Mouse (Mus musculus) heart, embryonic 11.5 days (tissue): ENCODE data around the gene Smchd1. TPM values are rescaled to one million over a fixed set of nuclear protein-coding genes. Genes with fewer than 3 reads are reported as not detected.
"Not testable (repeated sequence)": the region's sequence is repeated elsewhere in the genome, so short reads cannot be mapped to it uniquely, and the experiment has no call there.

Experiments
- ATAC-seq: fragments of 200-750 bp; cut with Nextera tagmentation; replicated peaks from 2 replicates; pipeline ENCODE4 v1.8.0; 2017; ENCODE audit warnings: moderate library complexity; ENCODE audit not compliant: insufficient number of reproducible peaks, low FRiP score, low TSS enrichment
- H3K27ac ChIP-seq: fragments of 300-500 bp; sonication (generic); 2 replicates; pipeline ENCODE4 v1.5.1; 2014; ENCODE audit warnings: mild to moderate bottlenecking, low read depth, low read length
- H3K27me3 ChIP-seq: fragments of 300-500 bp; sonication (generic); 2 replicates; pipeline ENCODE4 v1.6.1; 2014; ENCODE audit warnings: mild to moderate bottlenecking, low read length, mixed read lengths; ENCODE audit not compliant: control insufficient read depth, insufficient read depth
- H3K36me3 ChIP-seq: fragments of 300-500 bp; sonication (generic); 2 replicates; pipeline ENCODE4 v1.6.1; 2014; ENCODE audit warnings: mild to moderate bottlenecking, low read length, moderate library complexity, mixed read lengths; ENCODE audit not compliant: control insufficient read depth, insufficient read depth
- H3K4me1 ChIP-seq: fragments of 300-500 bp; sonication (generic); 2 replicates; pipeline ENCODE4 v1.6.1; 2014; ENCODE audit warnings: low read length; ENCODE audit not compliant: control insufficient read depth, insufficient read depth
- H3K4me2 ChIP-seq: fragments of 300-500 bp; sonication (generic); 2 replicates; pipeline ENCODE4 v1.6.1; 2014; ENCODE audit warnings: mild to moderate bottlenecking, moderate library complexity
- H3K4me3 ChIP-seq: fragments of 300-500 bp; sonication (generic); 2 replicates; pipeline ENCODE4 v1.5.1; 2014; ENCODE audit warnings: low read depth, low read length
- H3K9ac ChIP-seq: fragments of 300-500 bp; sonication (generic); 2 replicates; pipeline ENCODE4 v1.6.1; 2014; ENCODE audit warnings: mild to moderate bottlenecking, low read depth, low read length, moderate library complexity
- H3K9me3 ChIP-seq: fragments of 300-500 bp; sonication (generic); replicated peaks from 2 replicates; pipeline ENCODE4 v1.6.1; 2016; ENCODE audit warnings: low read length; ENCODE audit not compliant: control insufficient read depth
- WGBS: fragments of 180-500 bp; shearing (Covaris S2); extraction: QIAGEN DNeasy Blood & Tissue Kit; methylation state at CpG from one replicate; pipeline ENCODE4 v1.1.7; 2014; ENCODE audit not compliant: insufficient replicate concordance; 5-methylcytosine and 5-hydroxymethylcytosine counted together
- polyA plus RNA-seq: library from polyadenylated mRNA; unstranded; fragments of >200 nt; fragmentation: Nextera tagmentation; extraction: Ambion mirVana; gene quantifications from 2 replicates; pipeline ENCODE4 v1.2.1, GENCODE M21; 2014

The Smchd1 gene
- polyA plus RNA-seq, 1 experiment from 2014 or later = 65.9 TPM

- not testable (repeated sequence) for H3K27ac ChIP-seq, H3K4me1 ChIP-seq, H3K9me3 ChIP-seq, H3K9ac ChIP-seq, ATAC-seq, H3K27me3 ChIP-seq, H3K4me3 ChIP-seq, H3K4me2 ChIP-seq
- H3K36me3 ChIP-seq = peaks cover 27% of the 10 kb centered on the region
- WGBS = 88% methylated on average over 5 of the region's 5 CpGs
Observed at GRCm38 (mm10) chr17:71419448-71419847, 55.7 kb downstream of the Smchd1 start.

GRCm38 (mm10) chr17:71417008-71417407 lies 58.1 kb downstream of the Smchd1 start:
- no peak for ATAC-seq
- Histone ChIP-seq H3K36me3 (peaks cover 13% of the 10 kb centered on the region), H3K27me3 (no peaks in the 10 kb centered on the region), H3K27ac (no peak overlapping the region), H3K4me1 (no peaks in the 10 kb centered on the region), H3K4me2 (no peak overlapping the region), H3K9me3 (peaks cover 2% of the 10 kb centered on the region; the same call in 1 of the 2 replicates), H3K4me3 (no peak overlapping the region), H3K9ac (no peak overlapping the region)
- WGBS = 88% methylated on average over 1 of the region's 1 CpGs

GRCm38 (mm10) chr17:71387401-71387800 lies 87.7 kb downstream of the Smchd1 start:
- Histone ChIP-seq H3K27me3 (no peaks in the 10 kb centered on the region), H3K9ac (no peak overlapping the region), H3K4me2 (no peak overlapping the region), H3K27ac (no peak overlapping the region), H3K36me3 (peaks cover 16% of the 10 kb centered on the region), H3K9me3 (no peaks in the 10 kb centered on the region), H3K4me3 (no peak overlapping the region), H3K4me1 (no peaks in the 10 kb centered on the region)
- ATAC-seq = no peak
- 87% methylated on average over 3 of the region's 3 CpGs for WGBS

GRCm38 (mm10) chr17:71380346-71380745 lies 94.8 kb downstream of the Smchd1 start:
- no peak overlapping the region for H3K27ac ChIP-seq
- 94% methylated on average over 14 of the region's 14 CpGs for WGBS
- no peaks in the 10 kb centered on the region for H3K27me3 ChIP-seq
- no peaks in the 10 kb centered on the region for H3K4me1 ChIP-seq
- no peak overlapping the region for H3K4me3 ChIP-seq
- no peak for ATAC-seq
- H3K36me3 ChIP-seq = peaks cover 4% of the 10 kb centered on the region; the same call in 1 of the 2 replicates
- H3K9ac ChIP-seq = no peak overlapping the region
- no peaks in the 10 kb centered on the region for H3K9me3 ChIP-seq
- no peak overlapping the region for H3K4me2 ChIP-seq

GRCm38 (mm10) chr17:71377901-71378300 lies 97.2 kb downstream of the Smchd1 start:
- Histone ChIP-seq H3K4me2 (no peak overlapping the region), H3K9me3 (no peaks in the 10 kb centered on the region), H3K9ac (no peak overlapping the region), H3K36me3 (peaks cover 6% of the 10 kb centered on the region; the same call in 1 of the 2 replicates), H3K27me3 (no peaks in the 10 kb centered on the region), H3K4me3 (no peak overlapping the region), H3K27ac (no peak overlapping the region), H3K4me1 (no peaks in the 10 kb centered on the region)
- WGBS = 72% methylated on average over 4 of the region's 4 CpGs
- no peak for ATAC-seq

GRCm38 (mm10) chr17:71355526-71355925 lies 119.6 kb downstream of the Smchd1 start:
- Histone ChIP-seq H3K27ac (no peak overlapping the region), H3K4me2 (no peak overlapping the region), H3K9ac (no peak overlapping the region), H3K9me3 (no peaks in the 10 kb centered on the region), H3K36me3 (peaks cover 22% of the 10 kb centered on the region), H3K4me3 (no peak overlapping the region), H3K27me3 (no peaks in the 10 kb centered on the region), H3K4me1 (no peaks in the 10 kb centered on the region)
- 87% methylated on average over 3 of the region's 3 CpGs for WGBS
- no peak for ATAC-seq

- H3K9me3 ChIP-seq = no peaks in the 10 kb centered on the region
- H3K4me3 ChIP-seq = no peak overlapping the region
- 93% methylated on average over 11 of the region's 11 CpGs for WGBS
- ATAC-seq = no peak
- H3K27me3 ChIP-seq = no peaks in the 10 kb centered on the region
- no peak overlapping the region for H3K9ac ChIP-seq
- H3K36me3 ChIP-seq = peaks cover 16% of the 10 kb centered on the region
- H3K27ac ChIP-seq = no peak overlapping the region
- H3K4me1 ChIP-seq = no peaks in the 10 kb centered on the region
- H3K4me2 ChIP-seq = no peak overlapping the region
Observed at GRCm38 (mm10) chr17:71354205-71354604, 120.9 kb downstream of the Smchd1 start.

GRCm38 (mm10) chr17:71348188-71348587 lies 127.0 kb downstream of the Smchd1 start:
- no peak overlapping the region for H3K9ac ChIP-seq
- no peaks in the 10 kb centered on the region for H3K27me3 ChIP-seq
- H3K4me2 ChIP-seq = no peak overlapping the region
- no peak overlapping the region for H3K27ac ChIP-seq
- ATAC-seq = no peak
- H3K4me1 ChIP-seq = no peaks in the 10 kb centered on the region
- no peaks in the 10 kb centered on the region for H3K9me3 ChIP-seq
- no peak overlapping the region for H3K4me3 ChIP-seq
- WGBS = 89% methylated on average over 3 of the region's 3 CpGs
- H3K36me3 ChIP-seq = peaks cover 37% of the 10 kb centered on the region

- H3K27ac ChIP-seq = no peak overlapping the region
- no peaks in the 10 kb centered on the region for H3K27me3 ChIP-seq
Observed at GRCm38 (mm10) chr17:71342006-71342405, 133.1 kb downstream of the Smchd1 start.

More at GRCm38 (mm10) chr17:71342006-71342405, 133.1 kb downstream of the Smchd1 start:
- Histone ChIP-seq H3K9me3 (no peaks in the 10 kb centered on the region), H3K9ac (no peak overlapping the region), H3K4me1 (no peaks in the 10 kb centered on the region), H3K36me3 (peaks cover 16% of the 10 kb centered on the region), H3K4me3 (no peak overlapping the region), H3K4me2 (no peak overlapping the region)
- no peak for ATAC-seq
- WGBS = 82% methylated on average over 3 of the region's 3 CpGs
